Mouse (Mus musculus) hematopoietic stem cell, adult 5-6 weeks (primary cell): ENCODE results near the gene Arhgap22. TPM values are rescaled to one million over a fixed set of nuclear protein-coding genes. Genes with fewer than 3 reads are reported as not detected.

ENCODE experiments used
- ATAC-seq, 2 experiments: fragments of 125-278 bp in 1 of 2; replicated peaks in 1 of 2; 2 replicates each; pipeline ENCODE4 v1.8.0; 2016 to 2017; ENCODE audit warnings: inconsistent platforms in 2 of 2, mild to moderate bottlenecking in 2 of 2, moderate number of reproducible peaks in 2 of 2, low read depth in 1 of 2, moderate TSS enrichment in 1 of 2; ENCODE audit not compliant: low FRiP score in 2 of 2, poor library complexity in 2 of 2, severe bottlenecking in 2 of 2, insufficient read depth in 1 of 2, low TSS enrichment in 1 of 2
- total RNA-seq: library from RNA; stranded (forward); fragments of 172-1452, 232-1000 nt; gene quantifications from 2 replicates; pipeline ENCODE4 v1.2.3, GENCODE M21; 2017

Arhgap22 gene
- total RNA-seq, 1 experiment from 2014 or later = not detected

- ATAC-seq = no peak
Observed at GRCm38 (mm10) chr14:33343131-33343725, 129.4 kb downstream of the Arhgap22 start.

GRCm38 (mm10) chr14:33346546-33346945, 132.7 kb downstream of the Arhgap22 start:
- no peak for ATAC-seq

- no peak for ATAC-seq
Observed at GRCm38 (mm10) chr14:33347738-33348137, 133.9 kb downstream of the Arhgap22 start.

- ATAC-seq = no peak
Observed at GRCm38 (mm10) chr14:33348146-33348545, 134.3 kb downstream of the Arhgap22 start.

- no peak for ATAC-seq
Observed at GRCm38 (mm10) chr14:33351019-33351418, 137.2 kb downstream of the Arhgap22 start.

- ATAC-seq = peak; percentile 70 to 74
Observed at GRCm38 (mm10) chr14:33351984-33352722, 138.3 kb downstream of the Arhgap22 start.

- no peak for ATAC-seq
Observed at GRCm38 (mm10) chr14:33352890-33353289, 139.1 kb downstream of the Arhgap22 start.

GRCm38 (mm10) chr14:33355276-33355675, 141.4 kb downstream of the Arhgap22 start:
- ATAC-seq = no peak

GRCm38 (mm10) chr14:33357600-33358368, 144.0 kb downstream of the Arhgap22 start:
- no peak for ATAC-seq

GRCm38 (mm10) chr14:33358891-33359290, 145.1 kb downstream of the Arhgap22 start:
- ATAC-seq = no peak

- ATAC-seq = no peak
Observed at GRCm38 (mm10) chr14:33361546-33361945, 147.7 kb downstream of the Arhgap22 start.

GRCm38 (mm10) chr14:33362122-33362521, 148.3 kb downstream of the Arhgap22 start:
- no peak for ATAC-seq

- no peak for ATAC-seq
Observed at GRCm38 (mm10) chr14:33362807-33363206, 149.0 kb downstream of the Arhgap22 start.

GRCm38 (mm10) chr14:33363611-33364010, 149.8 kb downstream of the Arhgap22 start:
- ATAC-seq = no peak

- ATAC-seq = no peak
Observed at GRCm38 (mm10) chr14:33364061-33364460, 150.2 kb downstream of the Arhgap22 start.

GRCm38 (mm10) chr14:33366891-33367777, 153.3 kb downstream of the Arhgap22 start:
- no peak for ATAC-seq

- ATAC-seq = no peak
Observed at GRCm38 (mm10) chr14:33369375-33369774, 155.5 kb downstream of the Arhgap22 start.
